Mouse (Mus musculus) adrenal gland, postnatal 36 days (tissue): ENCODE measurements around the gene Filip1l. TPM values are rescaled to one million over a fixed set of nuclear protein-coding genes. Genes with fewer than 3 reads are reported as not detected.

Experiments
- DNase-seq, 2 experiments: peaks; one replicate each; pipeline ENCODE4 v3.0.0; 2021; ENCODE audit warnings: mixed read lengths in 1 of 2
- total RNA-seq, 2 experiments: library from RNA; stranded (reverse); gene quantifications; 2 replicates each; pipeline ENCODE4 v1.2.3; 2021

Filip1l gene
- total RNA-seq, 2 experiments from 2014 or later, result 16.9 to 25.5 TPM

DNA sequence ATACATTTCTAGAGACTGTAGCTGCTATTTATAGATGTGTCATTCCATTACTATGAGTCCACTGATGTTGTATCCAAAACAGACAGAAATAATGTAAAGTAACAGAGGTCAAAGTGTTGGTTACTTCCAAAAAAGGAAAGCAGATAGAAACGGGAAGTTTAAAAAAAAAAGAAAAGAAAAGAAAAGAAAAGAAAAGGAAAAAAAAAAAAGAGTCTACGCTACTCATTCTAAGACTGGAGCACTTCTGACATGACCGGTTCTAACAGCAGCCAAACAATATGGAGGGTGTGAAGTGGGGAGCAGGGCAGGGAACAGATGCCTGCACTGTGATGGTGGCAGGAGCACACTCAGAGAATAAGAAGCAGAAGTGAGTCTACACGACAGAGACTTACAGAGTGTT is 175.6 kb downstream of the Filip1l start:
- no peak for DNase-seq

DNA sequence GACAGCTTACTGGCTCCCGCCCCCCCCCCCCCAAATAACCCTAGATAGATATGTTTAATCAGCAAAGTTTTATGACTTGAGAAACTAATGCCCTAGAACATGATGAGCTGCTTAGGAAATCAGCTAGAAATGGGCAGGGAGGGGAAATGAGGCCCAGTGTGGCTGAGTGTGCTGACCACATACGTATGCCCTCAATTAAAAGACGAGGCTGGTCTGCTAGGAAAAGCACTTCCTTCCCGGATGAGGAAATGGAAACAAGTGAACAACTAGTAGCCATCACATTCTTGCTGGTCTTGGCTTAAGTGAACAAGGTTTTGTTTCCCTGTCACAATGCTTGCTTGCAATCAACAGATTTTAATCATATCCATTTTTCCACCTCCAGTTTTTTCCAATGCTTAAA is 177.7 kb downstream of the Filip1l start:
- DNase-seq, result no peak

DNA sequence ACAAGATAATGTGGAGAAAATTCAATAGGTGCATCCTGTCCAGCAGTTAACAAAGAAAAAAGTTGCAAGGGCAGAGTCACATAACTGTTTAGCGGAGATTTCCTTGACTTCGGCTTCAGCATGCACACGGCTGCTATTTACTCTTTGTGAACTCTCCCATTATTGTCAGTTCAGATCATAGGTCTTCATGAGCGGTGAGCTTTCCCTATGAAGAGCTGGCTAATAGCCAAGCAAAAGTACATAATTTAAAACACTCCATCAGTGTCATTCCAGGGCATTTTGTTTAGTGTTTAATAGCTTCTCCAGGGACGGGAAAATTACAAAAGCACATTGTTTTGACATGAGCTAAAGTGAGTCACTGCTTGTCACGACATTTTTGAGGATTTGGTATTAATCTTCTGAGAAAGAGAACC is 179.2 kb downstream of the Filip1l start:
- no peak for DNase-seq

DNA sequence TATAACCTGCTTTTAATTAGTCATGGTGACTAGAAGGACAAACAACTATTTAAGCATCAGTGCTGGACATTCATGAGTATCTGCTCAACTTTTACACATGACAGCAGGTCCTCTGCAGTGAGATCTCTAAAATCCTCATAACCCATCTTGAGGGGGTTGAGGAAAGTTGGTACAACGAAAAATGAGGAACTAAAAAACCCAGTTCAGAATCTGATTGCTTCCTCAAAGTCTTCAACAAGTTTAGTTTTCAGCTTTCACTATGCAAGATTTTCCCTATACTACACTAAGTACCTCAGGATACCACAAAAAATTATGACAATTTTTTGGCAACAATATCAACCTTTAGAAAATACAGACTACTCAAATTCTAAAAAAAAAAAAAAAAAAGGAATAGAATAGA is 181.5 kb downstream of the Filip1l start:
- no peak for DNase-seq

DNA sequence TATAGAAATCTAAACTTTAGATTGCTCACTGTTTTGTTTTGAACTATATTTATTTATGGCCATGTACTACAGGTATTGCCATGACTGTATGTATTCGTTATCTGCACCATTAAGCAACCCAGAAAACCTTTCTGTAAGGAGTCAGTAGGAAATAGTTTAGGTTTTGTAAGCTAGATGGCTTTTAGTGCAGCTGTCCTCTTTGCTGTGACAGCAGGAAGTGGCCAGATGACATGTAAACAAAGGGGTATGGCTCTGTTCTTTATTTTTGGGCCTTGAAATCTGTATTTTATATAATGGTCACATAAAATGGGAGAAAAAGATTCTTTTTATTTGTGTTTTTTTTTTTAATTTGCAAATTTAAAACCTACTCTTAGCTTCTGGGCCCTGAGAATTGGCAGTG is 181.9 kb downstream of the Filip1l start:
- no peak for DNase-seq

DNA sequence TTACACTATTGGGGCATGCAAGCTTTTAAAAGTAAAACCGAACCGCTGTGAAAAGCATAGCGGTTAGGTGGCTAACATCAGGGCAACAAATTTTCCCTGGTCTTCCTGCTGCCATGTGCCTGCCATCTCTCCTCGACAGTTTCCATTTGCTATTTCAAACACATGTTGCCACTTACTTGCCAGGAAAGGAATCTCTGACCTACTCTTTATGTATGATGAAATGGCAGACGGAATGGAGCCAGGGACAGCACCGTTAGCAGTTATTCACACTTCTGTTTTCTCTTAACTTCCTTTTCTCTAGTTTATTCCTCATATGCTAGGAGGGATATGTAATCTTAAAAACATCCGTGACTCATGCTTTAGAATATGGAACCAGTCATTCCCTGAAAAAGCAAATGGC is 183.6 kb downstream of the Filip1l start:
- DNase-seq, result no peak

DNA sequence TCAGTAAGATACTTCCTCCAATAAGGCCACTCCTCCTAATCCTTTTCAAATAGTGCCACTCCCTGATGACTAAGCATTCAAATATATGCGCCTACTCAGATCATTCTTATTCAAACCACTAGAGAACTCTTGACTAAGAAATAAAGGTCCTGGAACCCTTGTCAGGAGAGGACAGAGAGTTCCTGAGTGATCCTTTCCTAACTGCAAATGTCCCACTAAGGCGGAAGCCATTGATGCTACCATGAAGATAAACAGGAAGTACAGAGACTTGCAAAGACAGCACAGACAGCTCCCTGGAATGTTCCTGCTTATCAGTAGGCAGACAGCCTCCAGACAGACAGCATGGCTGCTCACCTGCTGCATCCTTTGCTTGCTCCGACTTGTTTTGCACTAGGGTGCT is 190.3 kb downstream of the Filip1l start:
- no peak for DNase-seq

DNA sequence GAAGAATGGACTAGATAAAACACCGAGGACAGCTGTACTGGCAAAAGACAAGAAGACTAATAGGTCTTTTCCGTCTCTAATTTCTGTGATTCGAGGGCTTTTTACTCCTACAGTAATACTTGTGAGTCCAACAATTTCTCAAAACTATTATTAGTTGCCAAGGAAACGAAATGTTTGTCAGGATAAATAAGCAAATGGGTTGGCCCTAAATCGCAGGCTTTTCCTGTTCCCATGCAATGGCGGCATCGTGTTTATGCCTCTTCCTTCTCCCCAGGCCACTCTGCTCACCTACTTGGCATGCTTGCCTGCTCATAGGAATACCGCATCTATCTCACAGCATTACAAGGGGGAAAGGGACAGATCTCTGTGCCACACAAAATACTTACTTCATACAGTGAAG is 191.5 kb downstream of the Filip1l start:
- DNase-seq, result no peak

DNA sequence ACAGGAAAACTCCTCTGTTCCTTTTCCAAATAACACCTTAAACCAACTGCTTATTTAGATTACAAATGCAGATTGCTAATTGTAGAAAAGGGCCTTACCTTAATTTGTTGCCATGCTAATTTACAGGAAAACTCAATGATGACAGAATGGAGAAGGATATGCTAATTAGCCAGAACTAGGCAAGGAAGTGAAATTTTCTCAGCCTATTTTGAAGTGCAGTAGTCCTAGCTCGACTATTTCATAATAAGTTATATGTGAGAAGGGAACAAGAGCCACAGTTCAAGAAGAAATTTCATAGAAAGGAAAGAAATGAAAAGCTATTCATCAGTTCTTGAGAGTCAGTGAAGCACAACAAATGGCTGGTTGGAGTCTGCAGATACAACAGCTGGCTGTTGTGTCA is 193.5 kb downstream of the Filip1l start:
- DNase-seq, result no peak

DNA sequence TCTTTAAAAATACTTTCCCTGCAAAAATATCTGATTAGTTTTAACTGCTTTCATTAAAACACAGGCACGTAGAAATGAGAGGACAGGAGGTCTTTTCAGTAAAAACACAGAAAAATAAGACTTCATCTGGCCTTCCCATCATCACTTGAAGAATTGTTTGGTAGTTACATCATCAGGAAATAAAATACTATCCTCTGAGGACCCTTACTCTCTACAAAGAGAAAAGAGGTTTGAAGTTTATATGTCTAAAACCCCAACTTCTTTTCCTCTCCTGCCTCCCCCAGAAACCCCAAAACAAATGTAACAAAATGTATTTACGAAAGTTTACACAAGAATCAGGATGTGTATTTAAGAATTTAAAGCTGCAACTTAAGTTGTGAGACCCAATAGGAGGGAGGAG is 195.7 kb downstream of the Filip1l start:
- no peak for DNase-seq

DNA sequence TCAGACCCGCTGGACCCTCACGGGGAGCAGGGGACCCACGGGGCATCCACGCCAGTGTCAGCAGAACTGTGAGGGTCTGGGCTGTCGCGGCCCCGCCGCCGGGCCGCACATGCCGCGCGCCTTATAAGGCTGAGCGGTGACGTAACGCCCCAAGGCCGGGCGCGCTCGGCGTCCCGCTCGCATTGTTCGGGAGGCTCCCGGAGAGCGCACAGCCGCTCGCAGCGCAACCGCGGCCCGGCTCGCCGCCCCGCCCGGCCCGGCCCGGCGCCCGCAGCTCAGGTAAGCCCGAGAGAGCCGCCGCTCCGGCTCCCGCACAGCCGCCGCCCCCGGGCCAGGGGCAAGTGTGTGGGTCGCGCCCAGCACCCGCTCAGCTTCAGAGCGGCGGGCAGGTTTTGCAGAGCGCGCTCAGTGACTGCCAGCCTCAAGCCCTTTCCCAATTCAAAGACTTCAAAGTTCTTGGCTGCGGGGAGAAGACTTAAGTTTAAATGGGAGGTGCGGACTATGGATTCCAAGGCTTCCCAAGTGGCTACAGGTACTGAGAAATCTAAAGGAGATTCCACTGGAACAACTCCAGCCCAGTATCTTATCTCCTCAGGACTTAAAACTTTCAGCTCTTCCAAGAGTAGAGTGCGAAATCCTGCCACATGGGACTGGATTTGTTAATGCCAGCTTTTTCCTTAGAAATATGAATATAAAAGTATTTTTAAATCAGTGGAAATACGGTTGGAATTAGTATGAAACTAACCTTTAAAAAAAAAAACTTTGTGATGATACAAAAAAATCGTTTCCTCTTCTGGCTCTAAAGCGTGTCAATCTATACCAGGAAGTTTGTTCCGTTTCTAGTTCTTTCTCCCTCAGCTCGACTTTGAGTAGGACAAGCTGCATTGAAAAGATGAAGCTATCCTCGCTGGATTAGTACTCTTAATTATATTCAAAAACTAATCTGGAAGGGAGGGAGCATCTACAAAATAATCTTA is 196.5 kb downstream of the Filip1l start:
- DNase-seq, result peak; percentile 87 to 90

DNA sequence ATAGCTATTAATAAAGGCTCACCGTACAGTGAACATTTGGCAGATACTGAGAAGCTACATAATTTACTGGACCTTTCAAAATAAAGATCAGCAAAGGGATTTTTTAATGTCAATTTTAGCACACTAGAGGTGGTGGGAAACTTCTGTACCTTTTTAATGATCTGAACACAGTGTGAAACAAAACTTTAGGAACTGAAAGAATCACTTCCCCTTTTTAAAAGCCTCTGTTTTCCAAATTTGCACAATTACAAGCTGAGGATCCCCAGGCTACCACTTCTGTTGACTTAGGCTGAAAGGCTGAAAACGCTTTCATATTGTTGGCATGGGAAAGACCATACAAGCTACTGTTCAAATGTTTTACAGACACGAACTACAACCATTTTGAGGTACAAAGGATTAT is 197.2 kb downstream of the Filip1l start:
- no peak for DNase-seq

DNA sequence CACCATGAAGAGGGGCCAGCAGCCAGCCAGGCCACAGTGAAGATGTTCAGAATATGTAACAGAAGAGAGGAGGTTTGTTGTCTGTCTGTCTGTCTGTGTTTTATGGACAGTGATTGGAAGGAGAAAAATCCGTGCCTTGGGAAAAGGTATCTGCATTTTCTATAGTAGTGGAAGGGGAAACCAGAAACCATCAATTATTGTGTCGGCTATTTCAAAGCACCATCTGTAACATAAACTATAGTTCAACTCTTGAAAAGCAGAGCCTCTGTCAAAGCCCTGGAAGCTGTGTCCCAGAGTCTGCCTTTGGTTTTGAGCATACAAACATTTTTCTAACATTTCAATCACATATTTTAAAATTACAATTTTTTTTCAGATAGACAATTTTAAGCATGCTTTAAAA is 197.9 kb downstream of the Filip1l start:
- DNase-seq, result no peak

DNA sequence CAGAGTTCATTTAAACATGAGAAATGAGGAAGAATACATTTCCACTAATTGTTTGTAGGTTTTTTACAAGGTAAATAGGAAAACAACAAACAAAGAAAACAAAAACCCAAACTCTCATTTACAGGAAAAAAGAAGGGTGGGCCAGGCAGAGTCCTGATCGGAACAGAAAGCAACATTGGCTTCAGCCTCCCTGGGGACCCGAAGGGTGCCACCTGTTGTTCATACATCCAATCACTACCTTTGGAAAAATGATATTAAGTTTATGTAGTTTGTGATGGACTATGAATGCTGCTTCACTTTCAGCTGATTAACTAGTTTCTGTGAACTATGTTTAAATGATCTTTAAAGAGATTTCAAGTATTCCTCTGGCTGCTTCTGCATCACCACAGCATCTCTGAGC is 198.7 kb downstream of the Filip1l start:
- DNase-seq, result no peak

DNA sequence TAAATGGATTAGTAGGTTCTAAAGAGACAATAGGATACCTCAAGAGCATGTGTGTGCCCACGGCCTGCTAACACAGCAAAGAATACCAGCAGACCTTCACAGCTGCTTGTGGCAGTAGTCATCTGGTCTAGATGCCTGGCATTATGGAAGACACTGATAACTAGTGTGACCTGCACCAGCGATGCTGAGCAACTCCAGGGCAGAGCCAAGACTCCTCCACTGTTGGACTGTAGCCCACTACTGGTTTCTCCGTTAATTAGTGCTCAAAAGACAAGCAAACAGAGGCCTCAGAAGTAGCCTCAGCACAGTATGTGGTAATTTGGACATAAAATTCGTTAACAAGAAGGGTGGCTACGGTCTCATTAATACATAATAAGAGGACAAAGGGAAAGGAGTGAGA is 199.8 kb downstream of the Filip1l start:
- no peak for DNase-seq

DNA sequence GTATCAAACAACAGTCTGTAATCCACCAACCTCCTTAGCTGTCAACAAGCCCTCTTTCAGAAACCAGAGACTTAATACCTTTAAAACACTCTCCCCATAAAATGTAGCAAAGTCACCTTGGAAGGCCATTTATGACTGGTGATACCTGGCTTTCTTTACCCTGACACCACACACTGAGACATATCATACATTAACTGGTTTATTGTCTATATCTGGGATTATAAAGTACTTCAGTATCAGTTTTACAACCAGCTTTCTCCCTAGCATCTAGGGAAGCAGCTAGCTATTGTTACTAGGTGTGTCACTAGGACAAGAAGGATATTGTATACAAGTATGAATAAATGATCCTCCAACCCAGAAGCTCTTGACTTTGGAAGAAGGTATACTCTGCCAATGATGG is 200.3 kb downstream of the Filip1l start:
- DNase-seq, result no peak

DNA sequence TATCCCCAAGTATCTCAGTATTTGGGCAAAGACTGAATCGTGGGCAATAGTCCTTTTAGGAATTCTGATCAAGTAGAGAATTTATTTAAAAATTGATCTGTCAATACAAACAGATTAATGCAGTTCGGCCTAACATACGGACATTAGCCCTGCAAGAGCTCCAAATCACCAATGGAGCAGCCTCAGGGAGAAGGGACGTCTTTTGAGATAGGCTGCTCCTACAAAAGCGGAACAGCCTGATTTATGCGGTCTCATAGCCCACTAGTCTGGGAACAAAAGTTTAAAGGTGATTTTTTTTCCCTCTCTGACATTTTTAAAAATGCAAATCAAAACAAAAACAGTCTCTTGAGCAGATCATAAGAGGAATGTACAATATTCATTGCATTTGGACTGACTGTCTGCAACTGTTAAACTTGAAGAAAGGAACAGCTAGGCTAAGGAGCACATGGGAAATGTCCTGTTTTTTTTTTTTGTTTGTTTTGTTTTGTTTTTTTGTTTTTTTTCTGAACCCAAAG is 202.1 kb downstream of the Filip1l start:
- DNase-seq, result no peak

DNA sequence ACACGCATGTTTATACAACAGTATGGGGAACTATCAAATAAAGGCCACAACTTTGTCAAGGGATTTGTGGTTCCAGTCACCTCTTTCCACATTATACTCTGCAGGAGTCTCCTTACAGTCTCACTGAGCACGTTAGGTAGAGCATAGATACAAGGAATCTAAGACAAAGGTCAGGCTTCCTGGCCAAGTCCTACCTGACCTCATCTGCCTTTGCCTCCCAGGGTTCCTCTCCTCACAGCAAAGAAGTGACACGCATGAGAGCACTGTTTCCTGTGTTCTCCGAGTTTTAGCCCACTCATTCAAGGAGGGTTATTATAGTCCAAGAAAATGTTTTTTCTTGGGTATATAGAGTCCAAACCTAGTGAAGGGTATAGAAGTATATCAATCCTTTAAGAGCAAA is 202.8 kb downstream of the Filip1l start:
- DNase-seq, result no peak

DNA sequence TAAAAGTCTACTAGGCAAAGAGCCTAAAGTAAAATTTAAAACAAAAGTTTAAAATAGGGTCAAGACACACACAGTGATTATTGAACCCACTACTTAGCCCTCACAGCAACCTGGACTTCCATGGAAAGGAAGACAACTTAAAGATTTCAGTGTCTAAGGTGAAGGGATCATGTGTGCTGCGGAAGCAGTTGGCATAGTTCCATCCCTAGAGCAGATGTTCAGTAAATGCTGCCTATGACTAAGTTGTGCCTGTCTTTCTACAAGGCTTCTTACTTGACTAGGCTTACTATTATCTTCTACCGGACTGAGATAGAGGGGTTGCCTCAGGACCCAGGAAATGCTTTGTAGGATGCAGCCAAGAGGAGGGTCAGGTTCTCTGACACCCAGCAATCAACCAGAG is 203.4 kb downstream of the Filip1l start:
- DNase-seq, result peak in 1 of 2 experiments; percentile 31

DNA sequence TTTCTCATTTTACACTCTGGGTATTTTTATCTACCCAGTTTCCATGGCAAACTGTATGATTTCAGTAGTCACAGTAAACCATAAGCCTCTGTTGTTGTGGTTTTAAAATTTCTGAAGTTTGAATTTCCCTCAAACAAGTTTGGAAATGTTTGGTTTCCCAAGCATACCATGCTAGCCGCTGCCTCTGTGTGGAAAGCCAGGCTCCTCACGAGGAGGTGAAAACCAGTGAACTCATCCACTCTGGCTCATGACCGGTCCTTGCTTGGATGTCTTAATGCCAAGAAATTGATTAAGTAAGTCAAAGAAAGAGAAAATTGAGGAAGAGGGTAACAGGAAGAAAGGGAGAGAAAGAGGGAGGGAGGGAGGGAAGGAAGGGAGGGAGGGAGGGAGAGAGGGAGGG is 205.4 kb downstream of the Filip1l start:
- no peak for DNase-seq

DNA sequence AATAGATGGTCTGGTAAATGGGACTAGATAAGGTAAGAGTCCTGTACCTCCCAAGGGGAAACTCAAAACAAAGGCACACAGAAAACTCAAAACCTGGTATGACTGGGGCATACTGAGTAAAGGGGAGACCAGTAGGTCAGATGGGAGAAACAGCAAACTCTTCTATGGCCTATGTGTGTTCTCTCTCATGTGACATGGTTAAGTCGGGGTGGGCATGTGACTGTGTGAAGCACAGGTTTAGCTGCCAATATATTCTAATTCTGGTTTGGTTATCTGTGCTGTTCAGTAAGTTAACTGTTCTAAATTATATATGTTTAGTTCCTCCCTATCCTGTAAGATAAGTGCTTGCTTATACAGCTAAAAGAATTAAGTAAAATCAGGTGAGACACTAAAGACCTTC is 207.3 kb downstream of the Filip1l start:
- DNase-seq, result no peak

DNA sequence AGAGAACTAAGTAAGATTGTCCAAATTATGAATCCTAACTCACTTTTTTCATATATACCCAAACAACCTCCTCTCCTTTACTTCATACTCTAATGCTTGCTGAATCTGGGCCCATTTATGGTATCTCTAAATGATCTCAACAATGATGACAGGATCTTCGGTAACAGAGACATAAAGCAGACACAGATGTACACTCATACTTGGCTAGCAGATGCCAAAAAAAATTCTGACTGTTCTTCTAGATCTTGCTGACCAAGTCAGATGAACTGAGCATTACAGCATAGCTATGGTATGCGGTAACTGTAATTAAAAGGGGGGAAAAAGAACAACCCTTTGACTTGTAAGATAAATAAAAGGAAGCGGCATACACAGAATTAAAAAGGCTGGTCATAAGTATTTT is 210.6 kb downstream of the Filip1l start:
- DNase-seq, result no peak

DNA sequence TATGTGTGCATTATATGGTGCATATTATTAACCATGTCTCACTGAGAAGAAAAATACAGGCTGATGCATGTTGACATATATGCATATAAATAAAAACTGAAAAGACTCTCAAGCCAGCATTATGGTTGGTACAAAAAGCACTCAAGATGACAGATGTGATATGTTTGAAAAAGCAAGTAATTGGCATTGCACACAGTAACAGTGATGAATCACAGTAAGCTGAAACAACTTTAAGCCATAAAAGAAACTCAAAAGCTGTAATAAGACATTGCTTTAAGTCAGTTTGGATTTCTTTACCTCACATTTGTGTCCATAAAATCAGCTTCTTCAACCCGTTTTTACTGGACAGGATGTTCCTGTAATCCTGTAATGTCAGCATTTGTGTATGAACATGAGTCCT is 211.9 kb downstream of the Filip1l start:
- DNase-seq, result no peak

DNA sequence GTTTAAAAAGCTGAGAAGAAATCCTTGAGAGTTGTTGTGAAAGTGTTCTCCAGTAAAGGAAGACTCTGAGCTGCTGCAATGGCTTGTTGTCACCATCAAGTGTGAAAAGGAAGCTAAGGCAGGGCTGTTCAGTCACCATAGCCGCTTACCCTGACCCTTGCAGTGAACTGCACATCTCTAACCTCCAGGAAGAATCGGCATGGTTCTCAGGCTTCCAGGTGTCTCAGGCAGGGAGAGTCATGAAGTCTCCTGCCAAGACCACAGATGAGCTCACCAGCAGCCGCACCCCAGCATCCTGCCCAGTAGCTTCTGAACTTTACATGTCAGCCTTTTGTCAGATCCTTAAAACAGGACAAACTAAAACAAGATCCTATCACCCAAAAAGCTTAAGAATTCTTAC is 213.3 kb downstream of the Filip1l start:
- DNase-seq, result no peak
